Mouse (Mus musculus): ENCODE results near the gene Krt12.

DNA sequence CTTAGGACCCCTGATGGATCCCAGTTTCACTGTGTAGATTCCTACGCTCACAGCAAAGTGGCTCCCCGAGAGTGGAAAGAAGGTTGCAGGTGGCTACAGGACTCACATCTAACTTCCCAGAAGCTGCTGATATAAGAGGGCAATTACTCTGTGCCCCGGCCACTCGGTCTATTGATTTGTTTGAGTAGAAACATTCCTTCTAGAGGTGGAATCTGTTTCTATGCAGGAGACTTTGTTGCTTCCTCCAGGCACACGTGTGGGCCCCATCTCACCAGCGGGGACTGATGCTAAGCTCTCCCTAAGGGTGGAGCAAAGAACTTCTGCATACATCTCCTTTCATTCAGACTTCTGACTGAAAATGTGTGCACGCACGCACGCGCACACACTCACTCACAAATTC is 17.4 kb upstream of the Krt12 start:
- no peak for TF ChIP-seq CTCF (IDR thresholded peaks at IDR 0.05)
- TF ChIP-seq EP300 (IDR thresholded peaks at IDR 0.05), result no peak
